Mouse (Mus musculus) ES-Bruce4 (cell line): ENCODE measurements around the gene Pacrg. TPM values are rescaled to one million over a fixed set of nuclear protein-coding genes. Genes with fewer than 3 reads are reported as not detected.

Source experiments
- H3K27ac ChIP-seq: 2 replicates; pipeline ENCODE4 v1.5.1; 2012; ENCODE audit warnings: low read length, inconsistent platforms; ENCODE audit not compliant: insufficient read depth
- H3K27me3 ChIP-seq: 2 replicates; pipeline ENCODE4 v1.6.1; 2012; ENCODE audit warnings: mild to moderate bottlenecking, low read length, inconsistent platforms; ENCODE audit not compliant: control insufficient read depth, poor library complexity, insufficient read depth, severe bottlenecking
- H3K36me3 ChIP-seq: 2 replicates; pipeline ENCODE4 v1.6.1; 2012; ENCODE audit warnings: inconsistent platforms, mild to moderate bottlenecking, low read length, moderate library complexity; ENCODE audit not compliant: control insufficient read depth, poor library complexity, insufficient read depth, severe bottlenecking
- H3K4me1 ChIP-seq: one replicate; pipeline ENCODE4 v1.8.1; 2011; ENCODE audit warnings: low read length; ENCODE audit not compliant: control insufficient read depth, insufficient read depth
- H3K4me3 ChIP-seq: 2 replicates; pipeline ENCODE4 v1.5.1; 2011; ENCODE audit warnings: low read depth, mild to moderate bottlenecking, low read length
- H3K9ac ChIP-seq: 2 replicates; pipeline ENCODE4 v1.6.1; 2012; ENCODE audit warnings: low read depth, mild to moderate bottlenecking, inconsistent platforms; ENCODE audit not compliant: poor library complexity, severe bottlenecking
- H3K9me3 ChIP-seq: replicated peaks from 2 replicates; pipeline ENCODE4 v1.6.1; 2012; ENCODE audit warnings: mild to moderate bottlenecking, low read length, inconsistent platforms; ENCODE audit not compliant: control insufficient read depth, poor library complexity, insufficient read depth, severe bottlenecking
- CTCF ChIP-seq: IDR thresholded peaks from one replicate; pipeline ENCODE4 v1.8.1; 2011; ENCODE audit warnings: low read depth, low read length
- EP300 ChIP-seq: IDR thresholded peaks from 2 replicates; pipeline ENCODE4 v1.6.1; 2011; ENCODE audit warnings: low read depth, low read length; ENCODE audit not compliant: insufficient read depth
- POLR2A ChIP-seq: IDR thresholded peaks from one replicate; pipeline ENCODE4 v1.8.1; 2011; ENCODE audit warnings: low read length; ENCODE audit not compliant: insufficient read depth
- polyA plus RNA-seq: library from polyadenylated mRNA; stranded (reverse); fragments of >200 nt; gene quantifications from 2 replicates; pipeline ENCODE4 v1.2.4, GENCODE M21; 2011; ENCODE audit warnings: low read depth; ENCODE audit not compliant: missing spikeins, insufficient read depth, insufficient read length

The Pacrg gene
- polyA plus RNA-seq, 1 experiment, result 0.54 TPM

- Histone ChIP-seq H3K9me3 (no peaks in the 10 kb centered on the region), H3K4me3 (no peak overlapping the region), H3K9ac (no peak overlapping the region), H3K27ac (no peak overlapping the region), H3K27me3 (no peaks in the 10 kb centered on the region; the same call in 1 of the 2 replicates), H3K36me3 (no peaks in the 10 kb centered on the region), H3K4me1 (no peaks in the 10 kb centered on the region)
- TF ChIP-seq EP300 (peak; percentile 58; the same call in 1 of the 2 replicates), CTCF (peak; percentile 62), POLR2A (no peak)
These were observed 309.1 kb downstream of the Pacrg start for GRCm38 (mm10) chr17:10531024-10531423.

- no peak overlapping the region for H3K4me3 ChIP-seq
- no peaks in the 10 kb centered on the region for H3K9me3 ChIP-seq
- H3K36me3 ChIP-seq, result no peaks in the 10 kb centered on the region
- no peaks in the 10 kb centered on the region for H3K4me1 ChIP-seq
- no peak overlapping the region for H3K27ac ChIP-seq
- H3K27me3 ChIP-seq, result no peaks in the 10 kb centered on the region; the same call in 1 of the 2 replicates
- no peak overlapping the region for H3K9ac ChIP-seq
- TF ChIP-seq EP300, result no peak
- peak; percentile 37 for TF ChIP-seq CTCF
These were observed 310.7 kb downstream of the Pacrg start for GRCm38 (mm10) chr17:10529329-10529955.

- Histone ChIP-seq H3K27ac (no peak overlapping the region), H3K36me3 (no peaks in the 10 kb centered on the region), H3K4me1 (no peaks in the 10 kb centered on the region), H3K4me3 (no peak overlapping the region), H3K27me3 (no peaks in the 10 kb centered on the region), H3K9ac (no peak overlapping the region), H3K9me3 (no peaks in the 10 kb centered on the region)
- TF ChIP-seq EP300, result no peak
- no peak for TF ChIP-seq POLR2A
- no peak for TF ChIP-seq CTCF
These were observed 318.8 kb downstream of the Pacrg start for GRCm38 (mm10) chr17:10521282-10521681.

- H3K4me1 ChIP-seq, result no peaks in the 10 kb centered on the region
- TF ChIP-seq CTCF (no peak), EP300 (no peak), POLR2A (no peak)
- no peaks in the 10 kb centered on the region for H3K27me3 ChIP-seq
- no peaks in the 10 kb centered on the region for H3K36me3 ChIP-seq
- H3K4me3 ChIP-seq, result no peak overlapping the region
- H3K9me3 ChIP-seq, result no peaks in the 10 kb centered on the region
- H3K9ac ChIP-seq, result no peak overlapping the region
- no peak overlapping the region for H3K27ac ChIP-seq
These were observed 320.5 kb downstream of the Pacrg start for GRCm38 (mm10) chr17:10519506-10520155.

GRCm38 (mm10) chr17:10514812-10515211 is 325.3 kb downstream of the Pacrg start:
- Histone ChIP-seq H3K27me3 (no peaks in the 10 kb centered on the region), H3K27ac (no peak overlapping the region), H3K36me3 (no peaks in the 10 kb centered on the region), H3K9ac (no peak overlapping the region), H3K9me3 (no peaks in the 10 kb centered on the region), H3K4me1 (peaks cover 2% of the 10 kb centered on the region), H3K4me3 (no peak overlapping the region)
- no peak for TF ChIP-seq CTCF
- no peak for TF ChIP-seq EP300
- TF ChIP-seq POLR2A, result no peak

GRCm38 (mm10) chr17:10510913-10511759 is 329.0 kb downstream of the Pacrg start:
- Histone ChIP-seq H3K36me3 (no peaks in the 10 kb centered on the region), H3K27ac (no peak overlapping the region), H3K4me3 (no peak overlapping the region), H3K4me1 (peaks cover 2% of the 10 kb centered on the region), H3K9ac (no peak overlapping the region), H3K27me3 (no peaks in the 10 kb centered on the region), H3K9me3 (no peaks in the 10 kb centered on the region)
- TF ChIP-seq EP300 (no peak), POLR2A (no peak), CTCF (no peak)
